Mouse (Mus musculus): ENCODE data around the gene U2af1l4.

- TF ChIP-seq POLR2A (IDR thresholded peaks at IDR 0.05; ENCODE audit: borderline replicate concordance, control insufficient read depth, low read depth, low read length) (no peak), CTCF (IDR thresholded peaks at IDR 0.05; ENCODE audit: control insufficient read depth, insufficient read depth, low read length) (peak; percentile 84)
These were observed 26.6 kb downstream of the U2af1l4 start for GRCm38 (mm10) chr7:30589435-30590301.
